Mouse (Mus musculus): ENCODE data around the gene Defb19.
A peak's percentile ranks its signal among the peaks of the same experiment; 100 is the strongest.

Gene Defb19

DNA sequence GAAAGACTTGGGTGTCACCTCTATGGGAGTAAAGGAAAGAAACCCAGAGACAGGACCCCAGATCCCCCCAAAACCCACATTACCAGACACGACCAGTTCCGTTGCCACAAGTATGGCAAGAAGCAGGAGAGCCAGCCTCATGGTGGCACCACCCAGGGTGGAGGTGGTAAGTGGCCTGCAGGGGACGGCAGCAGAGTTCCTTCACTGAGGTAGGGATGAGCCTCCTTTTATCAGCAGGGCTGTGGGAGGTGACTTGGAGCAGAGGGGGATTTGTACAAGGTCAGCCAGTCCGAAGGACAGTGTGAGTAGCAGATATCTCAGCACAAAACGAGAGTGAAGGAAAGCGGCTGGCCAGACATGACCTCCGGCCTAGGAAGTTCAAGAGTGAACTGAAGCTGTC lies at the start of gene Defb19:
Defb19 (minus strand) TSS at position 206 of the 400 bp plus-strand sequence.
- DNase-seq (ENCODE audit: low read depth, low spot score) = no peak

DNA sequence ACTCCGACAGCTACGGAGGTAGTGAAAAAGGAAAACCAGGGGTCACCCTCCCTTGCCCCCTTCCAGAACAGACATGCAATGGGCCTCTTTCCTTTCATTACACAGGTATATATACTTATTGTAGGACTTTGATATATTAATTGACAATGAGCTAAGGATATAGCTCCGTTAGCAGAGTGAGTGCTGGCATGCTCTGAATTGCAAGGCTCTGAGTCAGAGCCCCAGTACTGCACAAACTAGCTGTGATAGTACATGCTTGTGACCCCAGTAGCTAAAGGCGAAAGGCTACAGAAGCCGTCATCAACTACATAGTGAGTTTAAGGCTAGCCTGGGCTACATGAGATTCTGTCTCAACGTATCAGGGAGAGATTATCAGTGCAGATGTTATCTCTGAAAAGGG lies 49.8 kb upstream of the Defb19 start:
- no peak for DNase-seq (ENCODE audit: low read depth, low spot score)

DNA sequence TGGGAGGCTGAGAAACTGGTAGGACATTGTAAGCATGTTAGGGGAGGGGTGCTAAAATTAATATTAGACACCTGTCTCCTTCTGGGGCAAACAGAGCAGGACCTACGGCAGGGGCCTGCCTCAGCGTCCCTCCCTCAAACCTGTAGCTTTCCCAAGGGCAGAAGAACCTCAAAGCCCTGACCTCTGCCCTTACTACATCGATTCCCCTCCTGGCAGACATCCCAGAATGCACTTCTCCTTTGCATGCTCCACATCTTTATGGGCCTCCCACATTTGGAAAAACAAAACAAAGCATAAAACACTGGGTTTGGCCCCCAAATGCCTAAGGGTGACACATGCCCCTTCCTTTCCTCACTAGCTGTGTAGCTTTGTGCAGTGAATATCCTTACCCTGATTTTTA lies 49.1 kb upstream of the Defb19 start:
- DNase-seq (ENCODE audit: low read depth, low spot score) = no peak

DNA sequence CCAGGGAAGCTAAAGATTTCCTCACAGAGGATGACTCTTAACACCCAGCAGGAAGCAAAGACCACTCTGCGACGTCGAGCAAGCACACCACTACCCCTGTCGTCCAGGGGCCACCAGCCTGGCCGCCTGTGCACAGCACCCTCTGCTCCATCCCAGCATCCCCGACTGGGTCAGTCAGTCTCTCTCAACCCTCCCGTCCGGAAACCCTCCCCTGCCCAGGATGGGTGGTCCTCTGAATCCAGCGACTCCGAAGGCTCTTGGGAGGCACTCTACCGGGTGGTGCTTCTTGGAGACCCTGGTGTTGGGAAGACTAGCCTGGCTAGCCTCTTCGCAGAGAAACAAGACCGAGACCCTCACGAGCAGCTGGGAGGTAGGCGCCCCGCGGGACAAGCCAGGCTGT lies 48.0 kb upstream of the Defb19 start:
- DNase-seq (ENCODE audit: low read depth, low spot score) = no peak

DNA sequence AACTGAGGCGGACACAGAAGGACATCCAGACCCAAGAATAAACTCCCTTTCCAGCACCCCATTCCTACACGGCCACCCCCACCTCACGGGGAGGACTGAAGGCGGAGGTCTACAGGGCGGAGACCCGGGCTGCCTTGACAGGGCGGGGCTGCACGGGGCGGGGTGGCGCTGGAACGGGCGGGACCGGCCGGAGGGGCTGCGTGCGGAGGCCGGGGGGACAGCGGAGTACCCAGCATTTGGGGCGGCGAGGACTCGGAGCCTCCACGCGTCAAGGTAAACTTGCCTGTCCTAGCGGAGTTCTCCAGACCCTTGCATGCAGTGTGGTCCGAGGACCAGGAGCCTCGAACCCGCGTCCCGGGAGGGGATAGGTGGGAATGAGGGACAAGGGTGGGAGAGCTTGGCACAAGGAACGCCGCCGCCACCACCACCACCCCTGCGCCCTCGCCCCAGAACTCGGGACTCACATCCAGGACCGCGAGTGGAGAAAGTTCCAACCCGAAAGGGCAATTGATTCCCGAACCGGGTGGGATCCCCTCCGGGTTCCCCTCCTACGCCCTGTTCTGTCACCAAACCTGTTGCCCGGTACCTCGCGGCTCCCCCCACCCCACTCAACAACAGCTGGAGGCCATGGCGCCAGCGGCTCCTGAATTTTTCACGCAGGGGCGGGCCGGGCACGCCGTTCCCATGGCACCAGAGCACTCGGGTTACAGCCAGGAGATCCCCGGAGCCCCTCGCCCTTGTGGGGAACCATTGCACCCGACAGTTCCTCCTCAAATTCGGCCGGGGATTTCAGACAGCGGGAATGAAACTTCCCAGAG lies 46.9 kb upstream of the Defb19 start, which contains the start of gene Rem1:
Rem1 (plus strand) TSS at position 178 of the 818 bp plus-strand sequence.
- DNase-seq (ENCODE audit: low read depth, low spot score) = peak; percentile 23

DNA sequence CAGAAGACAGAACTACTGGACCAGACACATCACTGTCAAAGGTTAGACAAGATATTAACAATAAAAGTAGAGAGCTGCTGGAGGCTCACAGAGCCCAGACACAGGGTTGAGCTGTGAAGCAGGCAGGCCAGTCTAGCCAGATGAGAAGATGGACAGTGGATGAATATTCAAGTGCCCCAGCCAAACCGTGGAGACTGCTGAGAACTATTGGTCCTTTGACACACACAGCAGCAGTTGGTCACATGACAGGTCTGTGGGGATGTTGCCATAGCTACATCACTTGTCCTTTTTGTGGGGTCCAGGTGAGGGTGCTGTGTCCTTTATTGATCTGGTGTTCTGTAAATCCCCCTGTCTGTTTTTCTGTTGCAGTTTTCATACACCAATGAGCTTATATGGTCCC lies 45.1 kb upstream of the Defb19 start:
- no peak for DNase-seq (ENCODE audit: low read depth, low spot score)

DNA sequence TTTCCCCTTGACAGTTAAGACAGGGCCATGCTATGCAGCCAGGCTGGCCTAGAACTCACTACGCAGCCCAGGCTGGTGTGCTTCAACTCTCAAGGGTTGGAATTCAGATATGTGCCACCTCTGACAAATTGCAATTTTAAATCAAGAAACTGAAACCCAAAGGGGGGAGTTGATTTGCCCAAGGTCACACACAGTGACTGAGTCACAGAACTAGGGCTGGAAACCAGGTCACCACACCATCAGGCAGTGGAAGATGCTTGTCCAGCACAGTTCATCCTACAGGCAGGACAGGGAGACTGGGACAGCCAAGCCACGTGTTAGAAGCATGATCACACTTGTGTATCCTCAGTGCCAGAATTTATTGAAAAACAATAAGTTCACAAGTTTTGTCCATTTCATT lies 44.5 kb upstream of the Defb19 start:
- no peak for DNase-seq (ENCODE audit: low read depth, low spot score)

DNA sequence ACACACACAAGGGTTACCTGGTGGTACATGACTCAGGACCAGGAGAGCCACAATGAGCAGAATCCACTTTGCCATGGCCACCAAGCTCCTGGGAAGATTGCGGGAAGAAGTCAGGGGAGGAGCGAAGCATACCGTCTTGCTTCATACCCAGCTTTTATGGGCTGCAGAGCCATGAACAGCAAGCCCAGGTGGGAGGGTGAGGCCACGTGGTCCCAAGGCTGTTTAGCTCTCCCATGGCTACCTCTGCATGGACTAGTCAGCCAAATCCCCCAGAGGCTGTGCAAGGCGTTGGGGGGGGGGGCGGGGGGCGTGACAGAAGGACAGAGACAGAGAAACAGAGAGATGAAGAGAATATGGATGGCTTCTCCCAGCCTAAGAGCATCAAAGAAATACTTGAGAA lies 42.8 kb upstream of the Defb19 start, which contains the start of gene Defb25:
Defb25 (minus strand) TSS at position 101 of the 400 bp plus-strand sequence.
- DNase-seq (ENCODE audit: low read depth, low spot score) = no peak

DNA sequence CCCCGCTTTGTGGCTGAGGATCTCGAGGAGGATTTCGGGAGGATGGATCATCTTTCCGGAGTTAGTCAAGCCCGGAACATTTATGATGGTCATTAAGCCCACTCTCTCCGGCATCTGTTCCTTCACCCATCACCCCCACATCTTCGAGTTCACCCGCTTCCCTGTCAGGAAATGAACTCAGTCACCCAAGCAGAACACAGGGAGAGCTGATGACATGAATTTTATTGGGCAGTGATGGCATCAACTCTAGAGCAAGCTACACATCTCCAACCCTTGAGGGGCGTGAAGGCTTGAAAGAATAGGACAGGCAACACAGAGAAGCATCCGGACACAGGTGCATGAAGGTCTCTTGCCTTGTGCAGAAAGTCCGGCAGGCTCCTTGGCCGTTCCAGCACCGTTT lies 42.0 kb upstream of the Defb19 start:
- no peak for DNase-seq (ENCODE audit: low read depth, low spot score)

DNA sequence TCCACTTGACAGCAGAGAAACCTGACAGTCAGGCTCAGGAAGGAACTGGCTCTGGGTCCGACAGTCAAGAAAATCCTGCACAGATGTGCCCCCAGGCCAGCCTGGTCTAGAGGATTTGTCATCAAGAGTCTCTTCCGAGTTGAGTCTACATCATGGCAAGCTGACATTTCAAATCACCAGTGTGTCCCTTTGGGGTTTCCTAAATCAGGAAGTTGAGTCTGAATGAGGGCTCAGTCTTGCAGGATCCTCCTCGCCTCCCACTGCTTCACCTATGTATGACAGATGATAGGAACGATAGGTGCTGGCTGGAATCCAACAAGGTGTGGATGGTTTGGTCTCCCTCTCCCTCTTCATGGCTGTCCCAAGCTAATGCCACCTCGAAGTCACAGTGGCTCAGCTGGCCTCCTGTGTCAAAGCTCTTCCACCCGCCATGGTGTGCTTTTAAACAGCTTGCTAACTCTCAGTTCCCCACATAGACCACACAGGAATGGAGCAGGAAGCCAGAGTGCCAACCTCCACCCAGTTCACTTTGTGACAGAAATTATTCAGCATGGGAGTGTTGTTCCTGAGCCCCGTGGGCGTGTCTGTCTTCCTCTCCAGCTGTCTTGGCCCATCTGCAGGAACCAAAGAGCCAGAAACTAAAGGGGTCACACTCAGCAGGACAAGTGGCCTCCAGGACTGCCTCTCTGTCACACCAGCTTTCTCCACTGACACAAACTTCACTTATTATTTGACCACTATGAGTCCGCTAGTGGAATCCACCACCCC lies 40.4 kb upstream of the Defb19 start:
- no peak for DNase-seq (ENCODE audit: low read depth, low spot score)

DNA sequence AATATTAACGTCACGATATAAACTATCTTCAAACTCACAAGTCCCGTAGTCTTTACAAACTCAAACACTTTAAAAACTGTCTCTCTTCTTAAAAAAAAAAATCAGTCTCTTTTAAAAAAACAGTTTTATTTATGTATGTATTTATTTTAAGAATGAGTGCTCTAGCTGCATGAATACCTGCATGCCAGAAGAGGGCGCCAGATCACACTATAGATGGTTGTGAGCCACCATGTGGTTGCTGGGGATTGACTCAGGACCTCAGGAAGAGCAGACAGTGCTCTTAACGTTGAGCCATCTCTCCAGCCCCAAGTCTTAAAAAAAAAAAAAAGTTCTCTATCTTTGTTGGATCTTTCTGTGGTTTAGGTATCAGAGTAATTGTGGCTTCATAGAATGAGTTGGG lies 37.3 kb upstream of the Defb19 start:
- DNase-seq (ENCODE audit: low read depth, low spot score) = no peak

DNA sequence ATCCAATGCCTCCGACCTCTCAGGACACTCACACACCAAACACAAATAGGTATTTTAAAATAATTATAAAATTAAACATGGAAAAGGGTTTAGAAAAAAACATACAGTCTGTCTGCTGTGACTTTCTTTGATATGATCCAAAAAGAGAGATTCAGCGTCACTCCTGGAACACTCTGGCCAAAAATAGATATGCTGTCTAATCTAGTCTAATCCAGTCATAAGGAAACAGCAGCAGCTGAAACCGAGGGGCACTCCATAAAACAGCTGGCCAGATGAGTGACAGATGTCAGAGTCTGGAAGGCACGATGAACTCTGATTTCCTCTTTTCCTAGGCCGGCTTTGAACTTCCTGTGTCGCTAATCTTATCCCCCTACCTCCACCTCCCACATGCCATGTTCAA lies 36.4 kb upstream of the Defb19 start:
- DNase-seq (ENCODE audit: low read depth, low spot score) = no peak

DNA sequence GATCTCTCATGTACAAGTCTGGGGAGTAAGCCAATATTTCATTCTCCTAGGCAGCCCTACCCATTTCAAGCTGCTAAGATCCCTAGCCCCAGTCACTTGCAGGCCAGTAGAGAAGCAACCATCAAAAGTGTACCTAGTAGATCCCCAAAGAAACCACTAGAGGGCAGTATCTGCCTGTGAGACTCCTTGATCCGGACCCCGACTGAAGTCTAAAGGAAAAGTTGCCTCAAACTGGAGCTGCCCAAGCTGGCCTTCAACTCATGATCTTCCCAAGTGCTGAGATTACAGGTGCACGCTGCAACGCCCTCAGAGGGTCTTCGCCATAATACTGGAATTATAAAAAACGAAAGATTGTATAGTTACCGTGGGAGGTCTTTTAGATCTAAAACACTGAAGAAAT lies 35.5 kb upstream of the Defb19 start:
- peak; percentile 84 for DNase-seq (ENCODE audit: low read depth, low spot score)

DNA sequence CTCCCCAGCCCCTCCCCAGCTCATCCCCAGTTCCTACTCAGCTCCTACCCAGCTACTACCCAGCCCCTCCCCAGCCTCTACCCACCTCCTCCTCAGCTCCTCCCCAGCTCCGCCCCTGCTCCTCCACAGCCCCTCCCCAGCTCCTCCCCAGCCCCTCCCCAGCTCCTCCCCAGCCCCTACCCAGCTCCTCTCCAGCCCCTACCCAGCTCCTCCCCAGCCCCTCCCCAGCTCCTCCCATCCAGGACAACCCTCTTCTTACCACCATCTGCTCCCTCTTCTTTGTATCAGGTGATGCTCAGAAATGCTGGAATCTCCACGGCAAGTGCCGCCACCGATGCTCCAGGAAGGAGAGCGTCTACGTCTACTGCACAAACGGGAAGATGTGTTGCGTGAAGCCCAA lies 32.1 kb upstream of the Defb19 start:
- DNase-seq (ENCODE audit: low read depth, low spot score) = no peak

DNA sequence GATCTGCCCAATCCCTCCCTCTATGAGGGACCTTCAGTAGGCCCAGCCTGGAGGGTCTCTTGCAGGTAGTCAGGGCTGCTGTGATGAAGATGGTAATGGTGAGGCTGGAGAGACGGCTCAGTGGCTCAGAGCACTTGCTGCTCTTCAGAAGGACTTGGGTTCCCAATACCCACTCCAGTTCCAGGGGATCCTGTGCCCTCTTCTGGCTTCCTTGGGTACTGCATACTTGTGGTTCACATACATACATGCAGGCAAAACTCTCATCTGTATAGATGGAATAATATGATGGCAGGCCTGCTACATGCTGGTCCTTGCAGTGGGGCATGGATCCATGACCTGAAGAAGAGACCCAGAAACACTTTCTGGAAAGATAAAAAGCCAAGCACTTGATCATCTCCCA lies 28.6 kb upstream of the Defb19 start:
- DNase-seq (ENCODE audit: low read depth, low spot score) = no peak

DNA sequence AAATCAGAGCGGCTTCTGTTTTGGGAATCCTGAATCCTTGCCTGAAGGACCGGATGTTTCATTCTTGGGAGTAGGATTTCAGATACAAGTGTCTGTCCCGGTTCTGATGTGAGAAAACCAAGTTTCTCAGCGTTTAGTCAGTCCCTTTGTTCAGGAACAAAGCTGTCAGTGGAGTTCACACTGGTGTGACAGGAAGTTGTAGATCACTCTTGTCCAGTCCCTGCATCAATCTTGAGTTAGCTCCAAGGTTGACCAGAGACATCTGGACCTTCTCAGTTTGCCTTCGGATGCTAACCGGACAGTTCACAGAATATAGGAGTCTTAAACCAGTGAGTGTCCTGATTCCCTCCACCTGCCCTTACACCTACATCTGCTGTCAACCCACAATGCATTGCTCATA lies 27.6 kb upstream of the Defb19 start:
- no peak for DNase-seq (ENCODE audit: low read depth, low spot score)

DNA sequence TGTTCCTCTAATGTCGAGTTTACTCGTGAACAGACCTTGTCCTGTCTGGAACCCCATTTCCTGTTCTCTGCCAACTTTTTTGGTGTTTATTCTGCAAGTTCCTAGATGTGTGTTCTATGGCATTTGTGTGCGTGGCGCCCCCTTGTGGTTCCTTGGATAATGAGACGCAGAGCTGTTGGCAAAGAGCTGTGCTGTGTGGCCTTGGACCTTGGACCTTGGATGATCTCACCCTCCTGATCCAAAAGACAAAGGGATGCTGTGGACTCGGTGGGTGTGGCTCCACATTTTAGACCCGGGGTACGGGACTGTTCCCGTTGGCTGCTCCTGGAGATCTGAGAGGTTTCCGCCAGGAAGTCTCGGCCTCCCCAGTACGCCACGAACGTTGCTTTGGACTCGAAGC lies 23.9 kb upstream of the Defb19 start, which contains the start of gene Defb36:
Defb36 (plus strand) TSS at position 271 of the 400 bp plus-strand sequence.
- no peak for DNase-seq (ENCODE audit: low read depth, low spot score)

DNA sequence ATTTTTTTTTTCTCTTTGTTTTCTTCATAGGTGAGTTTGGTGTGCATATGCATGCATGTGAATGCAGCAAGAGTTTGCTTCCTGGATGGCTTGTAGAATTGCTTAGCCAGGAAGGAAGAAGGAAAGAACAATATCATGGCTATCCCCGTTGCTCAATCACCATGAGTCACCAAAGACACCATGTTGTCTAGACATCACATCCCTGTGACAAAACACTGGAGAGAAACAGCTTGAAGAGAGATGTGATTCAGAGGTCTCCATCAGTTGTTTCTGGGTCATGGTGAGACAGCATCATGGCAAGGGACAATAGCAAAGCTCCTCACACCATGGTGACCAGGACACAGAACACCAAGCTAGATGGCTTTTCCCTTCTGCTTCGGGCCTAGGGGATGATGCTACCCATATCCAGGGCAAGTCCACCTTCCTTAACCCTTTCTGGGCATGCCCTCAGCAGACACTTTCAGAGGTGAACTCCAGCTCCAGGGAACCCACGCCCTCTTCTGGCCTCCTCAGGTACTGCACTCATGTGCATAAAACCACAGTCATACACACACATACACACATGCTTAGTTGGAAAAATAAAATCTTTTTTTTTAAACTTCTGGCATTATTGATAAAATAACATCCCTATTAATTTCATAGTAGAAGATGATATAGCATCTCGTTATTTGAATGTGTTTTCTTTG lies 21.3 kb upstream of the Defb19 start:
- no peak for DNase-seq (ENCODE audit: low read depth, low spot score)

DNA sequence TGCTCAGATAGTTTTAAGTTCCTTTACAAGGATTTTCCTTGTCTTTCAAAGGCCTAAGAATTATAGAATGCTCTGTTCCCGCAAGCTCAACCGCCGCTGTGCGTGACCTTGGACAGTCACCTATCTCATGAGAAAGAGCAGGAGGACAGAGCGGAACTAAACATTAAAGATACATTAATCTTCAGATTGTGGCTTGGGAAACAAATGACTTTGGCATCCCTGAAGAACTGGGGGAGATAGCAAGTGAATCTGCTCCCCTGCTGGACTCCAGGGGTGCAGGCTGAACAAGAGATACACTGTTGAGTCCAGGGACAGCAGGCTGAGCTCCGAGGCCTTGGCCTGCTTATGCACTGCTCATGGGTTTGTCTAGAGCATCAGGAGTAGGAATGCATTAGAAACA lies 20.0 kb upstream of the Defb19 start:
- DNase-seq (ENCODE audit: low read depth, low spot score) = no peak

DNA sequence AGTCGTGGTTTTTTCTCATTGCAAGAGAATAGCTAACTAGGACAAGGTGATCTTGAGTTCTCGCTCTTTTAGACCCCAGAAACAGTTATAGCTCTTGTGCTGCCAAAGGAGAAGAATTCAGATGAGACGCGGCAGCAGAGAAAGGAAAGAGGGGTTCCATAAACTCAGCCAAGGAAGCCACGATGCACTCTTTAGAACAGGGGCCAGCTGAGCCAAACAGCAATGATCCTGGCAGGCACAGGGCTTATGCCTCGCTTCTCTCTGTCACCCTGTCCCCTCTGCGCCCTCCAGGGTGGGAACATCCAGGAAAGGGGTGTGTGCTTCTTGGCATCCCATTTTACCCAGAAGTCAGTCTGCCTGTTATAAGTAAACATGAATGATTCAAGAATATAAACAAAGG lies 19.2 kb upstream of the Defb19 start, which contains the start of gene Defb45:
Defb45 (minus strand) TSS at position 101 of the 400 bp plus-strand sequence.
- DNase-seq (ENCODE audit: low read depth, low spot score) = no peak

DNA sequence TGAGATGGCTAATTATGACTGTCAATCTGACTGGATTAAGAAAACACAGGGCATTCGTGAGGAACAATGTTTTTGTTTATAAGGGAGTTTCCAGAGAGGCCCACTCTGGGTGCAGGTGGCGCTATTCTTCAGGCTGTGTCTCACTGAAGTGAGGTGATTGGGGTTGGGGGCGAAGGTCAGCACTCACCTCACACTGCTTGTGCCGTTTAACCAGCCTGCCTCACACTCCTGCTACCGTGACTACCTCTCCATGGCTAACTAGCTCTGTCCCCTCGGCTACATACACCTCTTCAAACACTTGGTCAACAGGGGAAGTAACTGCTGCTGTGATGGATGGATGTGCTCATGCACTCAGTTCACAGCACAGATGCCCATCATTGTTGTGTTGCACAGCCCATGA lies 8.9 kb upstream of the Defb19 start:
- no peak for DNase-seq (ENCODE audit: low read depth, low spot score)

DNA sequence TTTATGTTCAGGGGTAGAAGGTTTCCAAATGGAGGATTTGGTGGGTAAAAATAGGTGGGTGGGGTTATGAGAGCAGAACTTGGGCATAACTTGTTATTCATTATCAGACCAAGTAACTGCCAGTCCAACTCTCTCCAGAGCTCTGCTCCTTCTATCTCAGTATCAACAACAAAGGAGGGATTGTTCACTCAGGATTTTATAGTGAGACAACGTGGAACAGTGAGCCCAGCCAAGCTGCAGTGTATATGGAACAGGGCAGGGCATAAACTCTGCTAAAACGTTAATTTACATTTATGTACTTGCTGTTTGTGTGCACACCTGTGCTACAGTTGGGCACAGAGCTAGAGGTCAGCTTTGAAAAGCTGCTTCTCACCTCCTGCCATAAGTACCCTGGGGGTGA lies 8.3 kb upstream of the Defb19 start:
- DNase-seq (ENCODE audit: low read depth, low spot score) = no peak
